Mouse (Mus musculus) CD4-positive, CD25-positive, alpha-beta regulatory T cell, adult 2 months (primary cell): ENCODE data around the gene Lrrc10b.

Source experiments
- DNase-seq: peaks from one replicate; pipeline ENCODE4 v3.0.0-alpha.2; 2012; ENCODE audit warnings: low read depth, low spot score

The Lrrc10b gene

DNA sequence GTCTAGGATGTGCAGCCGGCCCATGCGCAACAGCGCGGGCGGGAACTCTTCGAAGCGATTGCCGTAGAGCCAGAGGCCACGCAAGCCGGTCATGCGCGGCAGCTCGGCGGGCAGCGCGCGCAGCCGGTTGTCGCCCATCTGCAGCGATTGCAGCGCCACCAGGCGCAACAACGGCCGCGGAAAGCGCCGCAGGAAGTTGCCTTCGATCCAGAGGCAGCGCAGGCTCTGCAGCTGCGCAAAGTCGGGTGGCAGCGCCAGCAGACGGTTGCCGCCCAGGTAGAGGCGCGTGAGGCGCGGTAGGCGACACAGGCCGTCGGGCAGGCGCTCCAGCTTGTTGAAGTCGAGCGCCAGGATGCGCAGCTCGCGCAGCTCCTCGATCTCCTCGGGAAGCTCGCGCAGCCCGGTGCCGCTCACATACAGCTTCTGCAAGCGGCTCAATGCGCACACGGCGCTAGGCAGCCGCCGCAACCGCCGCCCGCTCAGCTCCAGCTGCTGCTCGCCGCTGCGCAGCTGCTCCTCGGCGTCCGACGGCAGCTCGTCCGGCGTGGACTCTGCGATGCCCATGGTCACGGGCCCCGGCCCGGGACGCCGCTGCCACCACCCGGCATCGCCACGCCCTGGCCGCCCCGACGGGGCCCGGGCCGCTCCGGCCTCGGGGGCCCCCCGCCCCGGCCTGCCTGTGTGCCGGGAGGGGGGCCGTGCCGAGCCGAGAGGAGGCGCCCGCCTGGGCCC is at the start of gene Lrrc10b:
Gene Lrrc10b, minus strand, starts transcription at position 722 of the 732 bp plus-strand sequence.
- peak; percentile 50 for DNase-seq

DNA sequence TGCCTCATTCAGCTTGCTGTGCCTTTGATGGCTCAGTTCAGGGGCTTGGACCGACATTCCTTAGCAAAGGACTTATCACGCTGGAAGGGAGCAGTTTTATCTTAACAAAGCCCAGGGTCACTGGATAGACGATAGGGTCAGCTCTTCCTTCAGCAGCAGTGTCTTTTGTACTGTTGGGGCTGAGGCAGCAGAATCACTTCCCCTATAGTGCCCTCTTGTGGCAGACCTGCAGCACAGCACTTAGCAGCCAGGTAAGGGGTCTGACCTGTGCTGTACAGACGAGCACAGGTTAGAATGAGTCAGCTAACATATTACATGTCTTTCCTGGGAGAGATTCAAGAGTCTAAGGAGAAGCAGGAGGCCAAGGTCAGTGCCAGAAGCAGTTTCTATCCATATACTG is 45.3 kb upstream of the Lrrc10b start:
- DNase-seq: peak; percentile 72

DNA sequence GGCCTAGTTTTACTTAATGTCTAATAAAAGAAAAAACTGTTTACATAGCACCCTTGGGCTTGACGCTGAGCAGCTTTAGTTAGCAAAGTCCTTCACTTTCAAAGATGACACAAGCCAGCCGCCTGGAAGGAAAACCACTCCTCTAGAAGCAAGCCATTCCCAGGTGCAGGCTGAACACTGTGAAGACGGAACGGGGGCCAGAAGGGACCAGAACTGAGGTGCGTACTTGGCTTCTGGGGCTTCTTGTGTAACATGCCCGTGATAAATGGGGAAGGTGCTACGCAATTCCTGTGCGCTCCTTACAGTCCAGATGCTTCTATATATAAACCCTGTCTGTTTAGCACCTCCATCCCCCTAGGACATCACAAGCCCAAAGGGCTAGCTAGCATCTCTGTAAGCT is 43.3 kb upstream of the Lrrc10b start:
- DNase-seq: no peak

DNA sequence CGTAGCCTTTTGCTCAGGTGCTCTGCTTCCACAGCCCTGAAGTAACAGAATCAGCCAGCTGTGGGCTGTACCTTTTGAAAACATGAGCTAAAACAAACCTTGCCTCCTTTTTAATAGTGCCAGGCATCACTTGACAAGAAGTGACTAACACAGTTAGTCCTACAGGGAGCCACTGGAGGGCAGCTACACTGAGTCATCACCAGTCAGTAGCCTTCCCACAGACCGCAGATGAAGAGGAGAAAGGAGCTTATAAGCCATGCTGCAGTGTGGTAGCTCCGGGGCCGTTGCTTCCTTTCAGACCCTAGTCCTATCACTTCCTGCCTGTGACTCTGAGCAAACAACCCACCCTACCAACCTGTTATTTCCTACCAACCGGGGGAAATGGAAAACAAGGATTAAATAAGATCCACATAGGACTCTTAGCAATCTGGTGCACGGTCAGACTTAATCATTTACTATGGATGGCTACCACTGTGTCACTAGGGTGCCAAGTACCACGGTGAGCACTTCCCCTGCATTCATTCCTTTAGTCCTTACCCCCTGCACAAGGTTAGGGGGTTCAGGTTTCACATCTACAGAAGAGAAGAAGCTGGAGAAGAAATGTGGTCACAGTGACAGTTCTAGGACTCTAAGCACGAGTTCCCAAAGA is 40.4 kb upstream of the Lrrc10b start:
- DNase-seq: no peak

DNA sequence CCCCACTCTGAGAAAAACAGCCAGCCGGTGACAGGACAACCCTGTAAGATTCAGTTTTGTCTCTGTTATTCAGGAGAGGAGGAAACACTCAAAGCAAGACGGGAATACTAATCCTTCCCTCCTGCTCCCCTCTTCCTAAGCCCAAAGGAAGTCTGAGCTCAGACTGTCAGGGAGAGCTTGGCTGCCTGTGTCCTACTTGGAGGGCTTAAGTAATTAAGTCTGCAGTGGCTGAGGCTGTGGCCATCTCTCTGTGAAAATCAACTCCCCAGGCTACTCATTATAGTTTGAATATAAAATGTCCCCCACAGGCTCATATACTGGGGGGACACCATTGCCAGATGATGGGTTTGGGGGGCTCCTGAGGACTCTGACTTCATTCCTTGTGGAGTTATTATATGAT is 39.7 kb upstream of the Lrrc10b start:
- DNase-seq: no peak

DNA sequence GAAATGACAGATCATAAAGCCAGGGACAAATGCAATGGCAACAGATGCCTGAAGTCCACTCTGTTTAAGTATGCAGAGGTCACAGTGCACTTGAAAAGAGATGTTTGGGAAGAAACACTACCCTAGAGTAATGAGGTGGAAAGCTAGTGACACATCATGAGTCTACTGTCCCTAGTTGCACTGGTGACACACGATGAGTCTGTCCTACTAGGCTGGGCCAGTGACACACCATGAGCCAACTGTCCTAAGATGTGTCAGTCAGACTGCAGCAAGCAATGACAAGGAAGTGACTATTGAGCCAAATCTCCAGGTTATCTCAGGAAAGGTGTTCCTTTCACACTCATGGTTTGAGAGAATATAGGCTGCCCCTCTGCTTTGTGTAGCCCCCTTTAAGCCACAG is 38.4 kb upstream of the Lrrc10b start:
- no peak for DNase-seq

DNA sequence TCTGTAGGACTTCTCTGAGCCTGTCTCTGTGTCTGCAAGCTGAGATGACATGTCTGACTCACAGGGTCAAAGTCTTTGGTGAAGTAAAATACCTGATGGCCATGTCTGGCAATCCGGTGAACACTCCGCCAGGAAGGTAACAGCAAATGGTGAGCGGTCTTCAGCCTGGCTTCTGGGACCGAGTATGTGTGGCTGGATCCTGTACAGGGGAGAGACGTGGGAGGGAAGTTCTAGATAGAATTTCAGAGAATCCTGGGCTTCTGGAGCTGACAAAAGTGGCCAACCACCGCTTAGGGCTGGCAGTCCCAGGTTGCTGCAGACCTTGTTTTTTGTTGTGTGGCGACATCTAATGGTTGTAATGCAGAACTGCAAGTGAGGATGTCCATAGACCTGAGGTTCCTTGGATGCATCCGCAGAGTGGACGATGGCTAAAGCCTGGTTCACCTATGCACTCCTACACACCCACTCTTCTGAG is 29.0 kb upstream of the Lrrc10b start:
- peak; percentile 68 for DNase-seq

DNA sequence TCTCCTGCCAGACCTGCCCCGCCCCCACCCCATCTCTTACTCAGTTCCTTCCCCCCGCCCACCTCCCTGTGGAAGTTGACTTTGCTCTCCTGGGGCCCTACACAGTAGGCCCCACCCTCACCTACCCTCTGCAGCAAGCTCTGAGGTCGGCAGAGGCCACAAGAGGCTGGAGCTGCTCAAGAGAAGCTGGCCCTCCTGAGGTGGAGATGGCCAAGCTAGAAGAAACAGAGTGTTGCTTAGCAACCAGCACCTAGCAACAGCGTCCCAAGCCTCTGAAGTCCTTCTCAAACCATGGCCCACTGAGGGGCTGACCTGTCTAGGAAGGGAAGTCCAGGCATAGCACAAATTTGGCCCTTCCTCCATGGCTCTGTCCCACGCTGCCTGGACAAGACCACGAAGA is 25.4 kb upstream of the Lrrc10b start, which contains the start of gene Ppp1r32:
Gene Ppp1r32, minus strand, starts transcription at position 226 of the 400 bp plus-strand sequence.
- no peak for DNase-seq

DNA sequence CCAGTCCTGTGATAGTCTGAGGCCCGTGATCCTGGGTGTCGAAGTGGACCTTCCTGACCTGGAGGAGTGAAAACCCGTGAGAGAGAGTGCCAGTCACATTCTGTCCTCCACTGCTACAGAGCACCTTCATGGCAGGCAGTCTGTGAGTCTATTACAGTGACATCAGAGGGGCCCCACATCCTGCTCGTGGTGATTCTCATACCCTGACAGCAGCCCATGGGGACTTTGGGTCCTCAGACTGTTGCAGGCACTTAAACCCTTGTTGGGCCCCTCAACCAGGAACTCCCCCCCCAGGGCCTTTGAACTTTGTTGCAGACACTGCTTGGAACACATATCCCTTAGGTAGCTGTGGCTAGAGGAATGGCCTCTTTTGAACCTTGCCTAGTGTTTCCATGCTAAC is 22.3 kb upstream of the Lrrc10b start:
- no peak for DNase-seq

DNA sequence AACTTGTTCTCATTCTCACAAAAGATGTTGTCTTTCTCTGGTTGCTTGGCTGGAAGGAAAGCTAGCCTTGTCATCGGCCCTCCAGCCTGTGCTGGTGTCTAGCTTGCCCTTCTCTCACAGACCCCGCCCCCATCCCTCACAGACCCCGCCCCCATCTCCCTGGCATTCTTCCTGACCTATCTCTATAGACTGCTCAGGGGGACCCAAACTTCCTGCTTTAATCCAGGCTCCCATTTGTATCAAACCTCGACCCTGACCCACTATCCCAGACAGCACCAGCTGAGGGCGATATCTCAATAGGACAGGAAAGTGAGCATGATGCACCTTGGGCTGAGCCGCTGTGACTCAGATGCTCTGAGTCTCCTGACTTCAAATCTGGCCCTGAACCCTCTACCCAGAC is 16.5 kb upstream of the Lrrc10b start:
- no peak for DNase-seq

DNA sequence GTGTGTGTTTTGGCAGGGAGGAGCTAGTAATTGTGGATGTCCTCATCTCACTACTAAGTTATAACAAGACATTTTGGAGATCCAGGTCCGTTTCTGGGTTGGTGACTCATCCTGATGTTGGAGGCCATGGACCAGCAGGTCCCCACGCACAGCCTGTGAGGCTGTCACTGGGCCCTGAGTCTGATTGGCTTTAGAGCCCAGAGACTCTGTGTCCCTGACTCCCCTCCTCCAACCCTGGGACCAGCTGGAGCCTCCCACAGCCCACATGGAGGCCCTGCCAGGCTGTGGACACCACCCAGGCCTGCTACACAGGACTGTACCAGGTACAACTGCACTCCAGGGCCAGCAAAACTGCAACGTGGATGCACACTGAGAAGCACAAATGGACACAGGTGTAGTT is 15.7 kb upstream of the Lrrc10b start:
- DNase-seq: no peak

DNA sequence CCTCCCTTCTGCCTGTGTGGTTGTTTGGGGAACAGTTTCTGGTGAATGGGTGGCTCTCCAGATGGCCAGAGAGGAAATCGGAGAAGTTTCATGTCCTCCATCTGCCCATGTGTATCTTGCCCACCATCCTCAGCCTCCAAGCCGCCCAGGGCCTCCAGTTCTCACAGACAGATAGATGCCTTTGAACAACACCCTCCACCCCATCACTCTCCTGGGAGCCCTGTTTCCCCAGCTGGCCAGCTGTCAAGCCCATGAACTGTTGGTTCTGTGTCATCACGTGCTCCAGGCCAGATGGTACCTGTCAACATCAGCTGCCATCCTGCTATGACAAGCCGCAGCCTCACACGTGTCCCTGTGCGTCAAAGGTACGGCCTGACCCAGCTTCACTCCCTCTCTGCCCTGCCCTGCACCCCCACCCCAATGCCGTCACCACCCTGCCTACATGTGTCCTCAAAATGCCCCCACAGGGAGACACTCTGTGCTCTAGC is 11.9 kb upstream of the Lrrc10b start:
- DNase-seq: no peak

DNA sequence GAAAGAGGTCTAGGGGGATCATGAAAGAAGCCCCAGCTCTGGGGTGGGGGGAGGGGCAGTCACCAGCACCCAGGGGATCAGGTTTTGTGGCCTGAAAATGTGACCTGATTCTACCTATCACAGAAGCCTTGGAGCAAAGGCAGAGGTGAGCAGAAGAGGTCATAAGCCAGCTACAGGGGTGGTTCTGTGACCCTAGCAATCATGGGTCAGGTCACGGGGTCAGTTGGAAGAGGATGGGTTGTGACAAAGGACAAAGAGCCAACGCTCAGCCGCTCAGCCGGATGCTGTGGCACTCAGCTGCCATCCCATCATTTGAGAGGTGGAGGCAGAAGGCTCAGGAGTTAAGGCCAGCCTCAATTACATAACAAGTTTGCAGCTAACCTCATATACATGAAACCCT is 7.2 kb upstream of the Lrrc10b start:
- DNase-seq: no peak

DNA sequence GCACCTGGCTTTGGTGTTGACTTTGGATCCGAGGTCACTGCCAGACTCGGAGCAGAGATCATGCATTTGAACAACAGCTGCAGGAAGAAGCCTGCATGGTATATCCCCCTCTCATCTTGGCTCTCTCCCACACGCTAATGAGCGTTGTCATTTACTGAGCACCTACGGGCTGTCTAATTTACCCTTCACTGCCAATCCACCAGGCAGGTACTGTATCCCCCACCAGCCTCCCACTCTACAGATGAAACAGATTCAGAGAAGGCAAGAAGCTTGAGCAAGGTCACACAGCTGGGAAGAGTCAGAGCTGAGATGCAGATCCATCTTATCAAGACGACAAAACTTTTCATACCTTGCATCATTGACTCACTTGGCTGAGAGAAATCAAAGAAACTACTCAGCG is 4.3 kb upstream of the Lrrc10b start:
- DNase-seq: no peak

DNA sequence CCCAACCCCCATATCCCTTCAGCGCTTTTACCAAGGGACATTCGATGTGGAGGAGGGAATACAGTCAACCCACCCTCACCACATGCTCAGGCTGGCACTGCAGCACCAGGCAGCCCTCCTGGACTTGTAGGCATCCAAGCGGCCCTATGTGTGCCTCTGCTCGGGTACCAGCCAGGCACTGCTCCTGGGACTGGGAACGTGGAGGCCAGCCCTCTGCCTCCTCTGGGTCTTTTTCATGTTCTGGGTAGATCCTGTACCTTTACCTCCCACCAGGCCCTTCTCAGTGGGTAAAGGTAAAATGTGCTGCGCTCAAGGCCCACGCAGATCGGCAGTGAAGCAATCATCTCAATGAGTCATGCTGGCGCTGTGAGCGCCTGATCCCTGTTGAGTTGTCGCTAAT is 2.6 kb upstream of the Lrrc10b start:
- no peak for DNase-seq

DNA sequence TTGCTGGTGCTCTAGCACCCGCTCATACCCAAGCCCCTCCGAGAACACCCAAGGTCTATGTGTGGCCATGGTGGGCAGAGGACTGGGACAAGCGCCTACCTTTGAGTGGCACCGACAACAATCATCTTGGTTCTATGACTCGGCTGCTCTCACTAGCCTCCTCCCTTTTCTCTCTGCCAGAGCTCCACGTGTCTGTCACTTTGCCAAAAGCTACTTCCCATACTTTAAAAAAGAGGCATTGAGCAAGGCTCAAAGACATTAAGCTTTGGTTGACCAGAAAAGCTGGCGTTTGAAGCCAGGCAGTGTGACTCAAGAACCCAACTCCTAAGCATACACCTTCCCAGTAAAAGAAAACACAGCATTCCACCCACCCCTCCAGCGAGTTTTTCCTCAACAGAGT is 823 bp upstream of the Lrrc10b start:
- no peak for DNase-seq

DNA sequence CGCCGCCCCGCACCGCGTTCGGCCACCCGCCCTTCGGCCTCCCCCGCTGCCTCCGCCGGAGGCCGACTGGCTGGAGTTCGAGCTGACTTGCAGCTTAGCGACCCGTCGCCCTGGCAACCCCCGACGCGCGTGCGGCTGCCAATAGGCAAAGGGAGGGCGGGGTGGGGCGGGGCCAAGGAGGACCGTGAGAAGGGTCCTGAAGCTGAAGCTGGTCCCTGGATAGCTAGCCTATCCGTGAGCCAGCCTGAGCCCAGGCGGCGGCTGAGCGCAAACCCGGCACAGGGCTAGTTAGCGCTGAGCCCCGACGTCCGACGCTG is 169 bp upstream of the Lrrc10b start:
- DNase-seq: no peak

DNA sequence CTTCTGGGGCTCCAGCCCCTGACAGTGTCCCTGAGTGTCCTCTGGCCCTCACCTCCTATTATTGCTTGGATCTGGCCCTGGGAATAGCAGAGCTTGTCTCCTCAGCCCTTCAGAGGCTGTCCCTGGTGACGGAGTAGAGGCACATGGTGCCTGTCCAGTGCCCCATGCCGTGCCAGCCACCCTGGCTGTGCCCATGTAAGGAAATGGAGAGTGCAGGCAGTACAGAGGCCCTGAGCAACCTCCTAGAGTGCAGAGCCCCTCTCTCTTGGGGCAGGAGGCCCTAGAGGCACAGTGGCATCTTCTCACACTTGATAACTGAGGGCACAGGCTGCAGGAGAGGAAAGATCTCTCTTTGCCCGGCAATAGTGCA is 1.9 kb downstream of the Lrrc10b start:
- no peak for DNase-seq

DNA sequence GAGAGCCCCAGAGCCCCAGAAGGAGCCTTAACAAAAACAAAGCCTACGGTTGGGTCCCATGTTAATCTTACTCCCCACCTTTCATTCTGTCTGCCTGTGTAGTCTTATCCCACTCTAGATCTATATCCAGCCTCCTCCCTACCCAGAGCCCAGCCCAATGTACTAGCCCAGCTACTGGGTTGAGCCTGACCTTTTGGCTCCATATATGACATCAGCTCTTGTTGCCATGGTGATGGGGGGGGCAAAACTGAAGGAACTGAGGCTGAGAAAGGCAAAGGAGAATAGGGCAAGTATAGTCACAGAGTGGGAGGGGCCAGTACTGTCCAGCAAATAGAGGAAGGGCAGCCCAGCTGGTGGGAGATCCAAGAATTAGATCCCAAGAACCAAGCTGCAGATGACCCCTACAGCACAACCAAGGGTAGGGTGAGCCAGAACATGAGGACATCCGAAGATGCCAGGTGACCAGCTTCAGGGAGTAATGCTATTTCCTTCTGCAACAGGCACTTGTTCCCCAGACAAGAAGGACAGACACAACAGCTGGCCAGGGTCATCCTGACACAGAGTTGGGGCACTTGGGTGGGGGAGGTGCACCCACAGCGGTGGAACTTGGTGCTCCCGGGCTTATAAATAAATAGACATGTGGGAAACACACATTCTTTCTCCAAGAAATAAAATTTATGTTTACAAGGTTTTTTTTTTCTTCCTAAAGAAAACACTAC is 2.4 kb downstream of the Lrrc10b start:
- DNase-seq: no peak

DNA sequence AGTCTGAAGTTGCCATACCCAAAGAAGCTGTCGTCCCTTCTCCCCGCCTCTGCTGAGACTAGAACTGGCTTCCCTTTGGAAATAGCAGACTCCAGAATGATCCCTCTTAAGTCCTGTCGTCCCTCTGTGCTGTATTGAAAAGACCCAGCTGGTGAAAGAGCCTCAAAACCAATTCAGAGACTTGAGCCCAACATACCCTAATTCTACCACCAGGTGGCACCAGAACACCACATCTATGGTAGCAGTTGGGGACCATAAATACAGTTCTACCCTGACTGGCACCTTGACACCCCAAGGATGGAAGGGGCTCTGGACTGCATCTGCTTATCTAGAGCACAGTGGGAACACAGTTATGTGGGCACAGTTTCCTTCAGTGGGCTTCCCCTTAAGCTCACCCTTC is 7.6 kb downstream of the Lrrc10b start:
- peak; percentile 81 for DNase-seq

DNA sequence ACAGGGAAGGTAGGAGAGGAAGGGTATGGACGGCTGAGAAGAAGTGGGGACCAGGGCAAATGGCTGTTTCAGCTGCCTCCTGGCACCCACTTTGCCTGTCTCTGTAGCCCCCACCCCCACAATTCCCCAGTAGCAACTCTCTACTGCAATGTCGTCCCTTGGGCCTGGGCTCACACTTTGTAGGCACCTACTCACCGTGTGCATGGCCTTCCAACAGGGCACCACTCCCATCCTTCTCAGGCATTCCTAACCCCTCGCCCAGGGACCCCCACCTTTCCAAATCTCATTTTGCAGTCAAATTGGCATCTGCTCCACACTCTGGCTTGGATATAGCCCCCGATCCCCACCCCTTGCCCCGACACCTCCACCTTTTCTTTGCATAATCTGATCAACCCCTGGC is 8.1 kb downstream of the Lrrc10b start:
- no peak for DNase-seq

DNA sequence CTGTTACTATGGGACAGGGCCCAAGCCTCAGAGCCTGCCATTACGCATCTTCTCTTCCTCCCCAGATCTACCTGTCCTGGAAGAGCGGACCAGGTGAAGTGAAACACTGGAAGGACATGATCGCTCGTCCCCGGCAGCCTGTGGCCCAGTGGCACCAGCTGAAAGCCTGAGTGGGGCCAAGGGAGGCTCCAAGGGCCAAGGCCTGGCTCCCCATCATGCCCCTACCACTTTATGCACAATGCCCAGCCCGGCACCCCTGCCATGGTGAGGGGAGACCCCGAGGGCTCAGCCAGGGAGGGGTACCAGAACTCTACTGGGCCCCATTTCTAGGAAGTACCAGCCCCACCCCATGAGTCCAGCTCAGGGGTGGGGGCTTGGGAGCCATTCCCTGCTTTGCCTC is 9.0 kb downstream of the Lrrc10b start:
- DNase-seq: no peak
